Comparison of ENCODE assay signal across 19 mouse cellular contexts in genomic region chr5:117302899-117303298, GRCm38 (mm10). TPM values are rescaled to one million over a fixed set of nuclear protein-coding genes. Genes with fewer than 3 reads are reported as not detected.
DNase-seq lines count a peak whose midpoint lies in the region; ATAC-seq lines count a peak whose summit lies in the region.
"Had no signal": no experiment of that assay in that cellular context is flagged by ENCODE, and none has a peak within 500 bp of the region (broad histone marks: within the 10 kb centered on the region; RNA-seq: fewer than 3 reads in every experiment).

No protein-coding gene starts in this region.

- H3K4me1 ChIP-seq in heart, embryonic 16.5 days (ENCODE audit: control insufficient read depth, insufficient read depth, low read length) = peaks cover 5% of the 10 kb centered on the region
- no peaks in the 10 kb centered on the region; the same call in 1 of the 2 replicates for H3K4me1 ChIP-seq in liver, embryonic 16.5 days (ENCODE audit: control insufficient read depth, low read depth, low read length)
- H3K4me1 ChIP-seq in liver, embryonic 11.5 days (replicated peaks; ENCODE audit: control insufficient read depth, insufficient read depth, low read length) = no peaks in the 10 kb centered on the region
- H3K4me1 ChIP-seq in intestine, embryonic 15.5 days (replicated peaks) = no peaks in the 10 kb centered on the region
- H3K4me1 ChIP-seq in forebrain, embryonic 16.5 days (replicated peaks; ENCODE audit: control insufficient read depth, insufficient read depth, low read length) = no peaks in the 10 kb centered on the region
- H3K4me1 ChIP-seq: neural tube, embryonic 12.5 days had no signal

- no peak for DNase-seq in heart, postnatal 4 days
- no peak for DNase-seq in liver, embryonic 11.5 days (ENCODE audit: low spot score)
- DNase-seq in kidney, postnatal 36 days = peak; percentile 50 to 51
- DNase-seq in frontal cortex, postnatal 36 days (ENCODE audit: low spot score in 2 of 2) = no peak
- DNase-seq: cerebellum, adult 2 months; forebrain, postnatal 0 days; gastrocnemius, adult 2 months; heart, postnatal 36 days; thymus, postnatal 4 days had no signal

- H3K4me3 ChIP-seq in heart, embryonic 16.5 days (ENCODE audit: low read length) = no peak overlapping the region
- no peak overlapping the region for H3K4me3 ChIP-seq in liver, embryonic 16.5 days (ENCODE audit: low read depth, low read length)
- no peak overlapping the region for H3K4me3 ChIP-seq in liver, embryonic 11.5 days (ENCODE audit: low read depth, low read length)
- H3K4me3 ChIP-seq in intestine, embryonic 15.5 days (replicated peaks) = no peak overlapping the region
- H3K4me3 ChIP-seq in forebrain, embryonic 16.5 days (replicated peaks; ENCODE audit: low read length) = no peak overlapping the region
- H3K4me3 ChIP-seq: gastrocnemius, adult 2 months; liver, embryonic 12.5 days; neural tube, embryonic 12.5 days had no signal

- 0 out of 2 replicates have a peak, but pooled peaks cover 2% of the 10 kb centered on the region for H3K9me3 ChIP-seq in heart, embryonic 16.5 days (replicated peaks; ENCODE audit: control insufficient read depth, low read length)
- no peaks in the 10 kb centered on the region for H3K9me3 ChIP-seq in liver, embryonic 16.5 days (replicated peaks; ENCODE audit: control insufficient read depth, low read length)
- H3K9me3 ChIP-seq in liver, embryonic 11.5 days (ENCODE audit: control insufficient read depth, low read length) = no peaks in the 10 kb centered on the region
- H3K9me3 ChIP-seq in intestine, embryonic 15.5 days = no peaks in the 10 kb centered on the region
- H3K9me3 ChIP-seq in forebrain, embryonic 16.5 days (ENCODE audit: control insufficient read depth, low read length) = peaks cover 4% of the 10 kb centered on the region; the same call in 1 of the 2 replicates
- H3K9me3 ChIP-seq: neural tube, embryonic 12.5 days had no signal

- H3K9ac ChIP-seq in heart, embryonic 16.5 days (ENCODE audit: low read length) = 0 out of 2 replicates have a peak overlapping the region, but pooled peaks have one; percentile 16
- H3K9ac ChIP-seq in liver, embryonic 16.5 days (ENCODE audit: low read depth, low read length) = no peak overlapping the region
- H3K9ac ChIP-seq in liver, embryonic 11.5 days (ENCODE audit: low read depth, low read length) = no peak overlapping the region
- H3K9ac ChIP-seq in intestine, embryonic 15.5 days = no peak overlapping the region
- H3K9ac ChIP-seq in forebrain, embryonic 16.5 days (replicated peaks; ENCODE audit: low read depth, low read length) = no peak overlapping the region
- H3K9ac ChIP-seq: forebrain, postnatal 0 days; liver, embryonic 12.5 days; neural tube, embryonic 12.5 days had no signal

- H3K27ac ChIP-seq in heart, embryonic 16.5 days (ENCODE audit: low read length) = no peak overlapping the region
- no peak overlapping the region for H3K27ac ChIP-seq in liver, embryonic 16.5 days (ENCODE audit: low read length)
- no peak overlapping the region for H3K27ac ChIP-seq in liver, embryonic 11.5 days (ENCODE audit: low read depth, low read length)
- H3K27ac ChIP-seq in intestine, embryonic 15.5 days = no peak overlapping the region
- H3K27ac ChIP-seq in forebrain, embryonic 16.5 days (ENCODE audit: low read length) = no peak overlapping the region
- H3K27ac ChIP-seq: gastrocnemius, adult 2 months; liver, embryonic 12.5 days; macrophage; neural tube, embryonic 12.5 days had no signal

- no peaks in the 10 kb centered on the region for H3K36me3 ChIP-seq in heart, embryonic 16.5 days (ENCODE audit: control insufficient read depth, insufficient read depth)
- no peaks in the 10 kb centered on the region for H3K36me3 ChIP-seq in liver, embryonic 16.5 days (ENCODE audit: control insufficient read depth, insufficient read depth)
- no peaks in the 10 kb centered on the region for H3K36me3 ChIP-seq in liver, embryonic 11.5 days (ENCODE audit: control insufficient read depth, insufficient read depth, low read length)
- H3K36me3 ChIP-seq in intestine, embryonic 15.5 days = no peaks in the 10 kb centered on the region
- no peaks in the 10 kb centered on the region for H3K36me3 ChIP-seq in forebrain, embryonic 16.5 days (ENCODE audit: control insufficient read depth, insufficient read depth)
- H3K36me3 ChIP-seq: G1E; liver, embryonic 12.5 days; neural tube, embryonic 12.5 days had no signal

- WGBS in heart, embryonic 16.5 days = 55% methylated on average over 3 of the region's 3 CpGs
- 53% methylated on average over 3 of the region's 3 CpGs for WGBS in liver, embryonic 16.5 days (ENCODE audit: insufficient replicate concordance)
- WGBS in liver, embryonic 11.5 days = 56% methylated on average over 3 of the region's 3 CpGs
- 60% methylated on average over 3 of the region's 3 CpGs for WGBS in intestine, embryonic 15.5 days
- WGBS in forebrain, embryonic 16.5 days = 80% methylated on average over 3 of the region's 3 CpGs

- H3K27me3 ChIP-seq in heart, embryonic 16.5 days (ENCODE audit: control insufficient read depth, insufficient read depth, low read length) = no peaks in the 10 kb centered on the region
- no peaks in the 10 kb centered on the region for H3K27me3 ChIP-seq in liver, embryonic 16.5 days (ENCODE audit: control insufficient read depth, insufficient read depth, low read depth, low read length)
- no peaks in the 10 kb centered on the region for H3K27me3 ChIP-seq in liver, embryonic 11.5 days (replicated peaks; ENCODE audit: control insufficient read depth, insufficient read depth, low read length)
- no peaks in the 10 kb centered on the region for H3K27me3 ChIP-seq in intestine, embryonic 15.5 days (replicated peaks)
- H3K27me3 ChIP-seq in forebrain, embryonic 16.5 days (replicated peaks; ENCODE audit: control insufficient read depth, insufficient read depth, low read length) = no peaks in the 10 kb centered on the region
- H3K27me3 ChIP-seq: liver, embryonic 12.5 days; neural tube, embryonic 12.5 days had no signal

- no peak for ATAC-seq in heart, embryonic 16.5 days (replicated peaks; ENCODE audit: extremely low read depth, insufficient read depth, low FRiP score)
- ATAC-seq in liver, embryonic 16.5 days (ENCODE audit: low read depth) = 0 out of 2 replicates have a peak, but pooled peaks have one; percentile 9
- ATAC-seq in liver, embryonic 11.5 days (replicated peaks; ENCODE audit: low FRiP score) = no peak; the same call in 1 of the 2 replicates
- ATAC-seq in intestine, embryonic 15.5 days = peak; percentile 56
- ATAC-seq in forebrain, embryonic 16.5 days = no peak
- ATAC-seq: forebrain, postnatal 0 days; hindbrain, embryonic 16.5 days; liver, embryonic 12.5 days had no signal

- no peak overlapping the region for H3K4me2 ChIP-seq in heart, embryonic 16.5 days (ENCODE audit: low read depth, low read length)
- no peak overlapping the region for H3K4me2 ChIP-seq in liver, embryonic 16.5 days (ENCODE audit: low read depth, low read length)
- no peak overlapping the region for H3K4me2 ChIP-seq in liver, embryonic 11.5 days
- H3K4me2 ChIP-seq in intestine, embryonic 15.5 days (replicated peaks) = no peak overlapping the region
- no peak overlapping the region for H3K4me2 ChIP-seq in forebrain, embryonic 16.5 days (ENCODE audit: low read length)
- H3K4me2 ChIP-seq: liver, embryonic 12.5 days; midbrain, embryonic 11.5 days; neural tube, embryonic 12.5 days had no signal

RNA-seq across cellular contexts. Expression of gene Pebp1, which starts 15.5 kb away (rescaled TPM):
- 599 and 652 TPM in 2 replicates for polyA plus RNA-seq in heart, embryonic 16.5 days (2015; fragmentation: Nextera tagmentation; extraction: Ambion mirVana)
- 100 to 1,000 TPM; 395 to 401 TPM for total RNA-seq in heart, postnatal 4 days (2021)
- 174 and 183 TPM in 2 replicates for polyA plus RNA-seq in liver, embryonic 16.5 days (2015; fragmentation: Nextera tagmentation; extraction: Ambion mirVana)
- polyA plus RNA-seq in liver, embryonic 11.5 days (2014; fragmentation: Nextera tagmentation; extraction: Ambion mirVana) = 572 and 580 TPM in 2 replicates
- polyA plus RNA-seq in intestine, embryonic 15.5 days (2015; fragmentation: Nextera tagmentation; extraction: Ambion mirVana) = 659 and 723 TPM in 2 replicates
- 1,113 and 1,180 TPM in 2 replicates for polyA plus RNA-seq in forebrain, embryonic 16.5 days (2015; fragmentation: Nextera tagmentation; extraction: Ambion mirVana)

RNA-seq across cellular contexts. Expression of gene Vsig10, which starts 16.0 kb away (rescaled TPM):
- polyA plus RNA-seq in heart, embryonic 16.5 days (2015; fragmentation: Nextera tagmentation; extraction: Ambion mirVana) = 6.1 and 9.2 TPM in 2 replicates
- 10 to 100 TPM; 12.3 to 18.6 TPM for total RNA-seq in heart, postnatal 4 days (2021)
- polyA plus RNA-seq in liver, embryonic 16.5 days (2015; fragmentation: Nextera tagmentation; extraction: Ambion mirVana) = 1.5 and 1.8 TPM in 2 replicates
- 1.4 and 2.2 TPM in 2 replicates for polyA plus RNA-seq in liver, embryonic 11.5 days (2014; fragmentation: Nextera tagmentation; extraction: Ambion mirVana)
- polyA plus RNA-seq in intestine, embryonic 15.5 days (2015; fragmentation: Nextera tagmentation; extraction: Ambion mirVana) = 14.1 and 16.8 TPM in 2 replicates
- 1.5 and 2.1 TPM in 2 replicates for polyA plus RNA-seq in forebrain, embryonic 16.5 days (2015; fragmentation: Nextera tagmentation; extraction: Ambion mirVana)

RNA-seq across cellular contexts. Expression of gene Wsb2, which starts 54.2 kb away (rescaled TPM):
- 75.1 and 86.8 TPM in 2 replicates for polyA plus RNA-seq in heart, embryonic 16.5 days (2015; fragmentation: Nextera tagmentation; extraction: Ambion mirVana)
- 100 to 1,000 TPM; 124 to 127 TPM for total RNA-seq in heart, postnatal 4 days (2021)
- 16.8 and 20.5 TPM in 2 replicates for polyA plus RNA-seq in liver, embryonic 16.5 days (2015; fragmentation: Nextera tagmentation; extraction: Ambion mirVana)
- polyA plus RNA-seq in liver, embryonic 11.5 days (2014; fragmentation: Nextera tagmentation; extraction: Ambion mirVana) = 36.3 and 45.8 TPM in 2 replicates
- 82.6 and 94.5 TPM in 2 replicates for polyA plus RNA-seq in intestine, embryonic 15.5 days (2015; fragmentation: Nextera tagmentation; extraction: Ambion mirVana)
- 216 and 227 TPM in 2 replicates for polyA plus RNA-seq in forebrain, embryonic 16.5 days (2015; fragmentation: Nextera tagmentation; extraction: Ambion mirVana)

Comparison
In these comparisons a context has a peak if more than half of its experiments do, and no peak if none do; other contexts are left out.
1. ATAC-seq: peak in liver, embryonic 16.5 days (single experiment) and intestine, embryonic 15.5 days (single experiment); none in heart, embryonic 16.5 days (single experiment), liver, embryonic 11.5 days (single experiment) and forebrain, embryonic 16.5 days (single experiment).
2. DNase-seq: peak in kidney, postnatal 36 days (2 of 2); none in heart, postnatal 4 days (single experiment), liver, embryonic 11.5 days (single experiment) and frontal cortex, postnatal 36 days (0 of 2).